Mouse (Mus musculus) neural tube, embryonic 11.5 days (tissue): ENCODE measurements around the gene Pigt. TPM values are rescaled to one million over a fixed set of nuclear protein-coding genes. Genes with fewer than 3 reads are reported as not detected.

Experiments
- ATAC-seq: fragments of 200-750 bp; cut with Nextera tagmentation; 2 replicates; pipeline ENCODE4 v1.8.0; 2017; ENCODE audit warnings: moderate number of reproducible peaks, mild to moderate bottlenecking, moderate TSS enrichment, moderate library complexity; ENCODE audit not compliant: insufficient read depth, low FRiP score, low TSS enrichment
- DNase-seq: peaks from one replicate; pipeline ENCODE4 v3.0.0-alpha.2; 2015; ENCODE audit warnings: low spot score
- H3K27ac ChIP-seq: fragments of 300-500 bp; sonication (generic); 2 replicates; pipeline ENCODE4 v1.5.1; 2014; ENCODE audit warnings: low read depth, mild to moderate bottlenecking, low read length
- H3K27me3 ChIP-seq: fragments of 300-500 bp; sonication (generic); 2 replicates; pipeline ENCODE4 v1.6.1; 2014; ENCODE audit warnings: mild to moderate bottlenecking, low read length, mixed read lengths; ENCODE audit not compliant: control insufficient read depth, insufficient read depth
- H3K36me3 ChIP-seq: fragments of 300-500 bp; sonication (generic); 2 replicates; pipeline ENCODE4 v1.6.1; 2014; ENCODE audit warnings: mild to moderate bottlenecking, low read length, moderate library complexity, mixed read lengths; ENCODE audit not compliant: control insufficient read depth, insufficient read depth
- H3K4me1 ChIP-seq: fragments of 300-500 bp; sonication (generic); 2 replicates; pipeline ENCODE4 v1.6.1; 2014; ENCODE audit warnings: low read length, mixed read lengths; ENCODE audit not compliant: control insufficient read depth, insufficient read depth
- H3K4me2 ChIP-seq: fragments of 300-500 bp; sonication (generic); 2 replicates; pipeline ENCODE4 v1.6.1; 2014; ENCODE audit warnings: low read depth, mild to moderate bottlenecking, moderate library complexity
- H3K4me3 ChIP-seq: fragments of 300-500 bp; sonication (generic); 2 replicates; pipeline ENCODE4 v1.5.1; 2014; ENCODE audit warnings: low read depth, low read length
- H3K9ac ChIP-seq: fragments of 300-500 bp; sonication (generic); 2 replicates; pipeline ENCODE4 v1.6.1; 2014; ENCODE audit warnings: mild to moderate bottlenecking, low read length
- H3K9me3 ChIP-seq: fragments of 300-500 bp; sonication (generic); 2 replicates; pipeline ENCODE4 v1.6.1; 2016; ENCODE audit warnings: low read length; ENCODE audit not compliant: control insufficient read depth
- WGBS: fragments of 180-500 bp; shearing (Covaris S2); extraction: QIAGEN DNeasy Blood & Tissue Kit; methylation state at CpG from one replicate; pipeline ENCODE4 v1.1.7; 2014; 5-methylcytosine and 5-hydroxymethylcytosine counted together
- polyA plus RNA-seq: library from polyadenylated mRNA; unstranded; fragments of >200 nt; fragmentation: Nextera tagmentation; extraction: Ambion mirVana; gene quantifications from 2 replicates; pipeline ENCODE4 v1.2.1, GENCODE M21; 2014

Gene Pigt
- polyA plus RNA-seq, 1 experiment from 2014 or later, result 57.4 TPM

- Histone ChIP-seq H3K27me3 (no peaks in the 10 kb centered on the region), H3K27ac (no peak overlapping the region), H3K36me3 (peaks cover 3% of the 10 kb centered on the region; the same call in 1 of the 2 replicates), H3K4me1 (no peaks in the 10 kb centered on the region), H3K9ac (no peak overlapping the region), H3K4me2 (no peak overlapping the region), H3K4me3 (no peak overlapping the region), H3K9me3 (no peaks in the 10 kb centered on the region)
- 34% methylated on average over 10 of the region's 10 CpGs for WGBS
- no peak for ATAC-seq
- DNase-seq, result no peak
Measured at GRCm38 (mm10) chr2:164470254-164470653, 27.1 kb upstream of the Pigt start.

GRCm38 (mm10) chr2:164473624-164474023 is 23.7 kb upstream of the Pigt start, which contains the start of gene Trp53tg5:
TSS of gene Trp53tg5 (minus strand) at chr2:164473724.
- Histone ChIP-seq H3K27me3 (no peaks in the 10 kb centered on the region), H3K4me3 (no peak within 1 kb of the TSS), H3K4me1 (no peaks in the 10 kb centered on the region), H3K9me3 (no peaks in the 10 kb centered on the region), H3K36me3 (no peaks in the 10 kb centered on the region), H3K27ac (no peak within 1 kb of the TSS), H3K9ac (no peak within 1 kb of the TSS), H3K4me2 (no peak within 1 kb of the TSS)
- ATAC-seq (no peak), DNase-seq (no peak)
- WGBS, result 84% methylated on average over 6 of the region's 6 CpGs

GRCm38 (mm10) chr2:164485681-164486257 is 11.6 kb upstream of the Pigt start, which contains the start of gene Dbndd2:
TSS of gene Dbndd2 (plus strand) at chr2:164486106.
- Histone ChIP-seq H3K27me3 (peaks cover 29% of the 10 kb centered on the region), H3K4me1 (peaks cover 10% of the 10 kb centered on the region; the same call in 1 of the 2 replicates), H3K9ac (peak within 1 kb of the TSS; percentile 61), H3K27ac (no peak within 1 kb of the TSS), H3K4me2 (peak within 1 kb of the TSS; percentile 100), H3K4me3 (peak within 1 kb of the TSS; percentile 73), H3K9me3 (no peaks in the 10 kb centered on the region), H3K36me3 (no peaks in the 10 kb centered on the region)
- DNase-seq, result no peak
- WGBS, result 2% methylated on average over 26 of the region's 26 CpGs
- peak; percentile 38; the same call in 1 of the 2 replicates for ATAC-seq

- peak overlapping the region; percentile 100 for H3K4me2 ChIP-seq
- DNase-seq (peak; percentile 41), ATAC-seq (peak; percentile 31; the same call in 1 of the 2 replicates)
- no peaks in the 10 kb centered on the region for H3K36me3 ChIP-seq
- no peaks in the 10 kb centered on the region for H3K9me3 ChIP-seq
- peaks cover 10% of the 10 kb centered on the region; the same call in 1 of the 2 replicates for H3K4me1 ChIP-seq
- peak overlapping the region; percentile 73 for H3K4me3 ChIP-seq
- WGBS, result under 1% methylated on average over 70 of the region's 90 CpGs
- H3K9ac ChIP-seq, result peak overlapping the region; percentile 61
- no peak overlapping the region for H3K27ac ChIP-seq
- H3K27me3 ChIP-seq, result peaks cover 29% of the 10 kb centered on the region
Measured at GRCm38 (mm10) chr2:164486258-164487114, 10.8 kb upstream of the Pigt start.

GRCm38 (mm10) chr2:164487115-164487527 is 10.2 kb upstream of the Pigt start:
- DNase-seq, result no peak
- peaks cover 10% of the 10 kb centered on the region; the same call in 1 of the 2 replicates for H3K4me1 ChIP-seq
- H3K27ac ChIP-seq, result no peak overlapping the region
- 11% methylated on average over 11 of the region's 11 CpGs for WGBS
- peak overlapping the region; percentile 73 for H3K4me3 ChIP-seq
- H3K4me2 ChIP-seq, result peak overlapping the region; percentile 100
- peaks cover 29% of the 10 kb centered on the region for H3K27me3 ChIP-seq
- H3K9me3 ChIP-seq, result no peaks in the 10 kb centered on the region
- no peak for ATAC-seq
- H3K36me3 ChIP-seq, result no peaks in the 10 kb centered on the region
- peak overlapping the region; percentile 61 for H3K9ac ChIP-seq

- Histone ChIP-seq H3K9me3 (no peaks in the 10 kb centered on the region), H3K9ac (no peak overlapping the region), H3K4me2 (no peak overlapping the region), H3K36me3 (no peaks in the 10 kb centered on the region), H3K4me1 (peaks cover 10% of the 10 kb centered on the region; the same call in 1 of the 2 replicates), H3K27me3 (peaks cover 29% of the 10 kb centered on the region), H3K4me3 (no peak overlapping the region), H3K27ac (no peak overlapping the region)
- ATAC-seq (no peak), DNase-seq (no peak)
- WGBS, result 64% methylated on average over 9 of the region's 9 CpGs
Measured at GRCm38 (mm10) chr2:164487812-164488211, 9.5 kb upstream of the Pigt start.

- Histone ChIP-seq H3K9me3 (no peaks in the 10 kb centered on the region), H3K4me1 (peaks cover 8% of the 10 kb centered on the region), H3K9ac (no peak overlapping the region), H3K36me3 (no peaks in the 10 kb centered on the region), H3K27me3 (no peaks in the 10 kb centered on the region), H3K27ac (no peak overlapping the region), H3K4me3 (no peak overlapping the region), H3K4me2 (no peak overlapping the region)
- ATAC-seq, result no peak
- DNase-seq, result no peak
- WGBS, result 55% methylated on average over 2 of the region's 2 CpGs
Measured at GRCm38 (mm10) chr2:164494126-164494525, 3.2 kb upstream of the Pigt start.

GRCm38 (mm10) chr2:164496331-164496730 is 989 bp upstream of the Pigt start:
- Histone ChIP-seq H3K27me3 (no peaks in the 10 kb centered on the region), H3K9ac (no peak overlapping the region), H3K4me3 (peak overlapping the region; percentile 89), H3K36me3 (peaks cover 3% of the 10 kb centered on the region; the same call in 1 of the 2 replicates), H3K9me3 (no peaks in the 10 kb centered on the region), H3K4me1 (peaks cover 8% of the 10 kb centered on the region), H3K27ac (no peak overlapping the region), H3K4me2 (no peak overlapping the region; the same call in 1 of the 2 replicates)
- 51% methylated on average over 1 of the region's 1 CpGs for WGBS
- DNase-seq, result no peak
- no peak for ATAC-seq
